Mouse (Mus musculus) kidney, postnatal 10 days (tissue): ENCODE data around the gene Iars.
"Not testable (repeated sequence)": the region's sequence is repeated elsewhere in the genome, so short reads cannot be mapped to it uniquely, and the experiment has no call there.

Source experiments
- DNase-seq: peaks from one replicate; pipeline ENCODE4 v3.0.0; 2021; ENCODE audit warnings: mixed read lengths

Iars gene

GRCm38 (mm10) chr13:49741285-49742040 is 59.6 kb downstream of the Iars start:
- no peak for DNase-seq

GRCm38 (mm10) chr13:49756591-49756990 is 74.7 kb downstream of the Iars start:
- DNase-seq: no peak

GRCm38 (mm10) chr13:49757966-49758365 is 76.1 kb downstream of the Iars start:
- no peak for DNase-seq

GRCm38 (mm10) chr13:49760675-49761074 is 78.8 kb downstream of the Iars start:
- no peak for DNase-seq

GRCm38 (mm10) chr13:49762208-49762607 is 80.3 kb downstream of the Iars start:
- DNase-seq: no peak

- no peak for DNase-seq
Measured at GRCm38 (mm10) chr13:49765306-49765705, 83.4 kb downstream of the Iars start.

GRCm38 (mm10) chr13:49766269-49766668 is 84.4 kb downstream of the Iars start:
- DNase-seq: no peak

GRCm38 (mm10) chr13:49768048-49768447 is 86.1 kb downstream of the Iars start:
- DNase-seq: no peak

- DNase-seq: no peak
Measured at GRCm38 (mm10) chr13:49769111-49769510, 87.2 kb downstream of the Iars start.

- DNase-seq: not testable (repeated sequence)
Measured at GRCm38 (mm10) chr13:49771536-49771935, 89.6 kb downstream of the Iars start.
